Mouse (Mus musculus) common myeloid progenitor, adult 5-6 weeks (primary cell): ENCODE data around the gene Hoxb7. TPM values are rescaled to one million over a fixed set of nuclear protein-coding genes. Genes with fewer than 3 reads are reported as not detected.

Experiments
- ATAC-seq: replicated peaks from 2 replicates; pipeline ENCODE4 v1.8.0; 2016; ENCODE audit warnings: low read depth, mild to moderate bottlenecking, moderate TSS enrichment, inconsistent platforms; ENCODE audit not compliant: poor library complexity, severe bottlenecking
- total RNA-seq: library from RNA; stranded (forward); fragments of 200-1000, 187-1606 nt; gene quantifications from 2 replicates; pipeline ENCODE4 v1.2.3, GENCODE M21; 2017

Hoxb7 gene
- total RNA-seq, 1 experiment from 2014 or later, result not detected

GRCm38 (mm10) chr11:96327122-96327521 lies 40.7 kb downstream of the Hoxb7 start:
- ATAC-seq, result no peak

GRCm38 (mm10) chr11:96327750-96328149 lies 41.3 kb downstream of the Hoxb7 start:
- no peak for ATAC-seq

- ATAC-seq, result no peak
These were observed 42.2 kb downstream of the Hoxb7 start for GRCm38 (mm10) chr11:96328605-96329004.

- no peak for ATAC-seq
These were observed 45.7 kb downstream of the Hoxb7 start for GRCm38 (mm10) chr11:96332105-96332504.

- no peak for ATAC-seq
These were observed 46.2 kb downstream of the Hoxb7 start for GRCm38 (mm10) chr11:96332618-96333032.

- ATAC-seq, result no peak
These were observed 47.0 kb downstream of the Hoxb7 start for GRCm38 (mm10) chr11:96333241-96334001.

GRCm38 (mm10) chr11:96334002-96334364 lies 47.6 kb downstream of the Hoxb7 start:
- ATAC-seq, result no peak

GRCm38 (mm10) chr11:96334998-96335397 lies 48.6 kb downstream of the Hoxb7 start:
- no peak for ATAC-seq

- no peak for ATAC-seq
These were observed 50.2 kb downstream of the Hoxb7 start for GRCm38 (mm10) chr11:96336597-96336996.

- ATAC-seq, result no peak
These were observed 50.6 kb downstream of the Hoxb7 start for GRCm38 (mm10) chr11:96337026-96337425.

GRCm38 (mm10) chr11:96338957-96339855 lies 52.8 kb downstream of the Hoxb7 start:
- no peak for ATAC-seq

Other genes with a start within 250 kb of the Hoxb7 start
- gene Ube2z, start 221.2 kb upstream of the Hoxb7 start, total RNA-seq, result 12.0 and 20.1 TPM in 2 replicates
- 110 and 145 TPM in 2 replicates for gene Atp5g1, start 211.0 kb upstream of the Hoxb7 start, total RNA-seq
- gene Calcoco2, start 174.7 kb upstream of the Hoxb7 start, total RNA-seq, result not detected in 2 replicates
- gene Ttll6, start 152.8 kb upstream of the Hoxb7 start, total RNA-seq, result not detected in 2 replicates
- gene Hoxb13, start 92.3 kb upstream of the Hoxb7 start, total RNA-seq, result not detected in 2 replicates
- not detected in 2 replicates for gene Hoxb9, start 15.2 kb upstream of the Hoxb7 start, total RNA-seq
- not detected in 2 replicates for gene Hoxb8, start 4.7 kb upstream of the Hoxb7 start, total RNA-seq
- gene Hoxb6, start 5.9 kb downstream of the Hoxb7 start, total RNA-seq, result not detected in 2 replicates
- gene Hoxb5, start 16.7 kb downstream of the Hoxb7 start, total RNA-seq, result not detected in 2 replicates
- 1.1 and 2.8 TPM in 2 replicates for gene Hoxb4, start 31.6 kb downstream of the Hoxb7 start, total RNA-seq
- 0.55 and 0.78 TPM in 2 replicates for gene Hoxb3, start 36.7 kb downstream of the Hoxb7 start, total RNA-seq
- 0.73 TPM in 1 of 2 replicates, not detected in the other for gene Hoxb2, start 63.9 kb downstream of the Hoxb7 start, total RNA-seq
- not detected in 2 replicates for gene Hoxb1, start 79.1 kb downstream of the Hoxb7 start, total RNA-seq
- gene Skap1, start 178.0 kb downstream of the Hoxb7 start, total RNA-seq, result 4.0 TPM in 1 of 2 replicates, not detected in the other